Mouse (Mus musculus): ENCODE results near the gene Shc4.

Gene Shc4

GRCm38 (mm10) chr2:125628487-125628886, 95.5 kb downstream of the Shc4 start:
- no peak for DNase-seq

GRCm38 (mm10) chr2:125626536-125626935, 97.4 kb downstream of the Shc4 start:
- DNase-seq: no peak

- DNase-seq: peak; percentile 97
These were observed 99.1 kb downstream of the Shc4 start, which contains the start of gene Cep152 for GRCm38 (mm10) chr2:125624837-125625351. Gene Cep152 (minus strand): TSS chr2:125625113.

GRCm38 (mm10) chr2:125624127-125624685, 99.7 kb downstream of the Shc4 start:
- no peak for DNase-seq

GRCm38 (mm10) chr2:125623211-125623610, 100.7 kb downstream of the Shc4 start:
- no peak for DNase-seq

- DNase-seq: no peak
These were observed 103.6 kb downstream of the Shc4 start for GRCm38 (mm10) chr2:125620213-125620907.

GRCm38 (mm10) chr2:125615858-125616424, 108.0 kb downstream of the Shc4 start:
- DNase-seq: no peak

- DNase-seq: no peak
These were observed 108.5 kb downstream of the Shc4 start for GRCm38 (mm10) chr2:125615440-125615839.

GRCm38 (mm10) chr2:125606220-125606845, 117.6 kb downstream of the Shc4 start:
- peak; percentile 64 for DNase-seq

- DNase-seq: peak; percentile 85
These were observed 119.3 kb downstream of the Shc4 start for GRCm38 (mm10) chr2:125604646-125605045.

- DNase-seq: no peak
These were observed 121.0 kb downstream of the Shc4 start for GRCm38 (mm10) chr2:125602970-125603369.

- no peak for DNase-seq
These were observed 125.0 kb downstream of the Shc4 start for GRCm38 (mm10) chr2:125598958-125599357.

GRCm38 (mm10) chr2:125598251-125598650, 125.7 kb downstream of the Shc4 start:
- peak; percentile 39 for DNase-seq

GRCm38 (mm10) chr2:125594786-125595185, 129.2 kb downstream of the Shc4 start:
- no peak for DNase-seq

GRCm38 (mm10) chr2:125594072-125594471, 129.9 kb downstream of the Shc4 start:
- no peak for DNase-seq

- DNase-seq: no peak
These were observed 132.1 kb downstream of the Shc4 start for GRCm38 (mm10) chr2:125591895-125592294.

- DNase-seq: no peak
These were observed 134.7 kb downstream of the Shc4 start for GRCm38 (mm10) chr2:125589287-125589686.

- DNase-seq: no peak
These were observed 142.9 kb downstream of the Shc4 start for GRCm38 (mm10) chr2:125581081-125581480.

GRCm38 (mm10) chr2:125577670-125578069, 146.3 kb downstream of the Shc4 start:
- no peak for DNase-seq
